Mouse (Mus musculus): Measurements from ENCODE around the gene Tut7.

GRCm38 (mm10) chr13:59798306-59798705 lies 24.6 kb downstream of the Tut7 start:
- TF ChIP-seq CTCF (IDR thresholded peaks at IDR 0.05): no peak
- no peak for TF ChIP-seq EP300 (IDR thresholded peaks at IDR 0.05)

Data from lung, postnatal 0 days (tissue).